Mouse (Mus musculus): ENCODE results near the gene Cyp4f16.
"Not testable (repeated sequence)": the region's sequence is repeated elsewhere in the genome, so short reads cannot be mapped to it uniquely, and the experiment has no call there.

Gene Cyp4f16

GRCm38 (mm10) chr17:32550900-32551770 lies 14.8 kb downstream of the Cyp4f16 start:
- DNase-seq (ENCODE audit: low spot score), result peak; percentile 88

- DNase-seq (ENCODE audit: low spot score), result not testable (repeated sequence)
These were observed 16.7 kb downstream of the Cyp4f16 start for GRCm38 (mm10) chr17:32553016-32553415.

- DNase-seq (ENCODE audit: low spot score), result not testable (repeated sequence)
These were observed 18.0 kb downstream of the Cyp4f16 start for GRCm38 (mm10) chr17:32554368-32554767.

GRCm38 (mm10) chr17:32563301-32563700 lies 26.9 kb downstream of the Cyp4f16 start:
- not testable (repeated sequence) for DNase-seq (ENCODE audit: low spot score)

GRCm38 (mm10) chr17:32573286-32573685 lies 36.9 kb downstream of the Cyp4f16 start:
- not testable (repeated sequence) for DNase-seq (ENCODE audit: low spot score)

DNA sequence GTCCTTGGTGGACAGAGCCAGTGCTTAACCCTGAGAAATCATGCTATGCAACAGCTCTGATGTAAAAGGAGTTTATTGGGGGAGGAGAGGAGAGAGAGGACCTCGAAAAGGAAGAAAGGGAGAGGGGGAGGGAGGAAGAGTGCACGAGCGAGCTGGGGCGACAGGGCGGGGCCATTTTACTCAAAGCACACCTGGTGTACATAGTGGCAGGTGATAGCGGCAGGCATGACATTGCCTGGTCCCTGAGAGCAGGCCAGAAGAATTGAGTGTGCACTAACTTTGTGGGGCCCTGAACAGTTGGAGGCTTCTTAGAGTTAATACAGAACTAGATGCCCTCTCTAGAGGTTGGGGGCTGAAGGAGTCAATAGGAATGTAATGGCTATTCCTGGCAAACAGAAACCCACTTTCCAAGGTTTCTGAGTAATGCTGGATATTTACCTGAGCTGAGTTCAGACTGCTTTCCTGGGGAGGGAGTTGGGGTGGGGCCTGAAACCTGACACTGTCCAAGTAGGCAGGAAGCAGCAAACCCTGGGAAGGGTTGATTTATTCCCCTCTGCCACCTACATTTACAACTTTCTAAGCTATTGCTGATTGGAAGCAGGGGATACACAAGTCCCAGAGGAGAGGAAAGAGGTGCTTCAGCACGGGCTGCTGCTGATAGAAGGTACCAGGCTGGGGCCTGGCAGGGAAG lies 41.3 kb downstream of the Cyp4f16 start:
- DNase-seq (ENCODE audit: low spot score), result no peak

DNA sequence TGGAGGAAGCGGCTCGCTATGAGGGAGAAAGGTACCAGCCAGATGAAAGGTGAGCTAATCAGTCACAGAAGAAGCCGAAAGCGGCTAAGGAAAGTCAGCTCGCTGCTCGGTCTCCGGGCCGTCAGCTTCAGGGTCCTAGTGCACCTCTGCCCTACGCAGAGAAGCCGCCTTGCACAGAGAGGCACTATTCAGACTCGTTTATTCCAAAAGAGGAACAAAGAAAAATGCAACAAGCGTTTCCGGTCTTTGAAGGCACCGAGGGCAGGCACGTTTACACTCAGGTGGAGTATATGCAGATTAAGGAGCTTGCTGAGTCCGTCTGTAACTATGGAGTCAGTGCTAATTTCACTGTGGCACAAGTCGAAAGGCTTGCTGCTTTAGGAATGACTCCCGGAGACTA lies 60.1 kb downstream of the Cyp4f16 start:
- no peak for DNase-seq (ENCODE audit: low spot score)
